Mouse (Mus musculus): ENCODE measurements around the gene Mavs.

DNA sequence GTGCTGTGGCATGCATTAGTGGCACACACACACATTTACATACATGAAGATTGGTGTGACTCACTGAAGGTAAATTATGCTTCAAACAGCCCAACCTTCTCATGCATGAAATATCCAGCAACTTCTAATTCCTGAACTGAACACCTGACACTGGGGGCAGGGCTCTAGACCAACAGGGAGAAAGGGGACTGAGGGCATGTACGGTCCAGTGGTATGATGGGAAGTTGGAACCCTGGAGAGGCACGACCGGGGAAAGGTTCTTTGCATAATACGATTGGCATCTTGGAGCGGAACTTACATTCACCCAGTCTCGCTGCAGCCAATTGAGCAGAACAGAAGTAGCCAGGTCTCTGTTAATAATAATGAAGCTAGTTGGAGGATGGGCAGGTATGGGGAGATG is 8.7 kb upstream of the Mavs start:
- TF ChIP-seq POLR2A (IDR thresholded peaks at IDR 0.05; ENCODE audit: low read depth, low read length) (no peak), CTCF (IDR thresholded peaks at IDR 0.05; ENCODE audit: extremely low read depth, insufficient read depth, insufficient read length, insufficient replicate concordance) (no peak)
